Mouse (Mus musculus): ENCODE data around the gene Rin3. TPM values are rescaled to one million over a fixed set of nuclear protein-coding genes. Genes with fewer than 3 reads are reported as not detected.
"Not testable (repeated sequence)": the region's sequence is repeated elsewhere in the genome, so short reads cannot be mapped to it uniquely, and the experiment has no call there.

Gene Rin3
- polyA plus RNA-seq, 1 experiment from 2014 or later = 3.7 TPM

- H3K36me3 ChIP-seq = no peaks in the 10 kb centered on the region
- H3K4me3 ChIP-seq (replicated peaks) = no peak overlapping the region
- H3K27ac ChIP-seq = no peak overlapping the region
- 85% methylated on average over 3 of the region's 3 CpGs for WGBS
- H3K4me2 ChIP-seq (replicated peaks) = no peak overlapping the region
- no peak overlapping the region for H3K9ac ChIP-seq (replicated peaks)
- no peaks in the 10 kb centered on the region for H3K4me1 ChIP-seq (replicated peaks)
- no peak for ATAC-seq
- H3K9me3 ChIP-seq = no peaks in the 10 kb centered on the region
- no peaks in the 10 kb centered on the region for H3K27me3 ChIP-seq
These were observed 24.2 kb upstream of the Rin3 start for GRCm38 (mm10) chr12:102258522-102259112.

DNA sequence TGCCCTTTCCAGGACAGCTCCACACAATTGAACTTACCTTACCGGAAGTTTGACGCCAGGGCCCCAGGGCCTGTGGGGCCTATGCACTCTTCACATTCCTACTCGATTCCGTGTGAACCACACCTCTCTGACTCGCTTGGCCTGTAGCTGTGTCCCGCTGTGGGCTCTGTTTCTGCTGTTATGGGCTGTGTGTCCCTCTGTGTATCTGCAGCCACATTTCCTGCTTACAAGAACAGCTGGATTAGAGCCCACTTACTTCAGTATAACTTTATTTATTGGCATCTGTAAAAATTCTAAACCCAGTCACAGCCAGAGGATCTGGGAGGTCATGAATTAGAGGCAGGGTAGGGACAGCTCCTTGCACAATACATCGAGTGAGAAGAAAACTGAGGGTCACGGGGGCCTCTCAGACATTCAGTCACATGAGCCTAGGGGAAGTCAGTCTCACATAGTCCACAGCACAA, 20.9 kb upstream of the Rin3 start:
- WGBS = 70% methylated on average over 8 of the region's 8 CpGs
- H3K9ac ChIP-seq (replicated peaks) = no peak overlapping the region
- no peak for ATAC-seq
- no peaks in the 10 kb centered on the region for H3K9me3 ChIP-seq
- H3K27ac ChIP-seq = no peak overlapping the region
- no peaks in the 10 kb centered on the region for H3K4me1 ChIP-seq (replicated peaks)
- H3K4me3 ChIP-seq (replicated peaks) = no peak overlapping the region
- H3K4me2 ChIP-seq (replicated peaks) = no peak overlapping the region
- H3K36me3 ChIP-seq = no peaks in the 10 kb centered on the region
- no peaks in the 10 kb centered on the region for H3K27me3 ChIP-seq

GRCm38 (mm10) chr12:102262809-102263208, 20.0 kb upstream of the Rin3 start:
- no peaks in the 10 kb centered on the region for H3K36me3 ChIP-seq
- no peak overlapping the region for H3K4me3 ChIP-seq (replicated peaks)
- H3K9me3 ChIP-seq = no peaks in the 10 kb centered on the region
- WGBS = 95% methylated on average over 2 of the region's 2 CpGs
- H3K4me1 ChIP-seq (replicated peaks) = no peaks in the 10 kb centered on the region
- no peak for ATAC-seq
- H3K9ac ChIP-seq (replicated peaks) = no peak overlapping the region
- H3K27ac ChIP-seq = no peak overlapping the region
- H3K27me3 ChIP-seq = no peaks in the 10 kb centered on the region
- H3K4me2 ChIP-seq (replicated peaks) = no peak overlapping the region

- Histone ChIP-seq H3K9ac (replicated peaks) (no peak overlapping the region), H3K4me1 (replicated peaks) (no peaks in the 10 kb centered on the region), H3K27ac (no peak overlapping the region), H3K4me2 (replicated peaks) (no peak overlapping the region), H3K27me3 (no peaks in the 10 kb centered on the region), H3K36me3 (no peaks in the 10 kb centered on the region), H3K9me3 (no peaks in the 10 kb centered on the region), H3K4me3 (replicated peaks) (no peak overlapping the region)
- no peak for ATAC-seq
These were observed 19.6 kb upstream of the Rin3 start for GRCm38 (mm10) chr12:102263249-102263648.

DNA sequence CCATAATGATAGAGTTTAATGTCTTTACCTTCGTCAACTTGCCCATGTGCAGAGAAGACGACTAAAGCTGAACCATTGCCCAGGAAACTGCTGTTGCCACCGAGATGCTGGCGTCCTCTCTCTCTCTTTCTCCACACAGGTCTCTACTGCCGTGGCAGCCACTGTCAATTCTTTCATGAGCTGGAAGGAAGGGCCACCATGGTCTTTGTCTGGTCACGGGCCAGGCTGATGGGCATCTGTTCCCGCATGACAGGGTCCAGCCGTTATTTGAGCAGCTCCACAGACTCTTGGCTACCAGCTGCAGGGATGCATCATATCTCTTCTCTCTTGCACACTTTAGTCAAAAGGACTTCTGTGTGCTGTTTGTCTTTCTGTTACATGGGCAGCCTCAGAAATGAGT, 16.4 kb upstream of the Rin3 start:
- 87% methylated on average over 8 of the region's 8 CpGs for WGBS
- H3K9me3 ChIP-seq = no peaks in the 10 kb centered on the region
- no peaks in the 10 kb centered on the region for H3K27me3 ChIP-seq
- no peak overlapping the region for H3K9ac ChIP-seq (replicated peaks)
- no peak overlapping the region for H3K4me2 ChIP-seq (replicated peaks)
- ATAC-seq = no peak
- no peaks in the 10 kb centered on the region for H3K36me3 ChIP-seq
- H3K4me3 ChIP-seq (replicated peaks) = no peak overlapping the region
- H3K27ac ChIP-seq = no peak overlapping the region
- H3K4me1 ChIP-seq (replicated peaks) = no peaks in the 10 kb centered on the region

GRCm38 (mm10) chr12:102269144-102269543, 13.7 kb upstream of the Rin3 start:
- Histone ChIP-seq H3K36me3 (no peaks in the 10 kb centered on the region), H3K27ac (no peak overlapping the region), H3K4me2 (replicated peaks) (no peak overlapping the region), H3K9ac (replicated peaks) (no peak overlapping the region), H3K4me3 (replicated peaks) (no peak overlapping the region), H3K4me1 (replicated peaks) (no peaks in the 10 kb centered on the region), H3K9me3 (no peaks in the 10 kb centered on the region), H3K27me3 (no peaks in the 10 kb centered on the region)
- WGBS = 61% methylated on average over 2 of the region's 2 CpGs
- ATAC-seq = no peak

GRCm38 (mm10) chr12:102270776-102271405, 12.0 kb upstream of the Rin3 start:
- no peak for ATAC-seq
- H3K4me2 ChIP-seq (replicated peaks) = no peak overlapping the region
- H3K4me3 ChIP-seq (replicated peaks) = no peak overlapping the region
- 89% methylated on average over 6 of the region's 6 CpGs for WGBS
- H3K9ac ChIP-seq (replicated peaks) = no peak overlapping the region
- H3K36me3 ChIP-seq = no peaks in the 10 kb centered on the region
- H3K9me3 ChIP-seq = no peaks in the 10 kb centered on the region
- H3K27ac ChIP-seq = no peak overlapping the region
- H3K4me1 ChIP-seq (replicated peaks) = no peaks in the 10 kb centered on the region
- H3K27me3 ChIP-seq = no peaks in the 10 kb centered on the region

- 79% methylated on average over 4 of the region's 4 CpGs for WGBS
- Histone ChIP-seq H3K9me3 (no peaks in the 10 kb centered on the region), H3K4me2 (replicated peaks) (no peak overlapping the region), H3K27ac (no peak overlapping the region), H3K27me3 (no peaks in the 10 kb centered on the region), H3K4me3 (replicated peaks) (no peak overlapping the region), H3K36me3 (no peaks in the 10 kb centered on the region), H3K4me1 (replicated peaks) (no peaks in the 10 kb centered on the region), H3K9ac (replicated peaks) (no peak overlapping the region)
- ATAC-seq = no peak
These were observed 11.4 kb upstream of the Rin3 start for GRCm38 (mm10) chr12:102271447-102271846.

DNA sequence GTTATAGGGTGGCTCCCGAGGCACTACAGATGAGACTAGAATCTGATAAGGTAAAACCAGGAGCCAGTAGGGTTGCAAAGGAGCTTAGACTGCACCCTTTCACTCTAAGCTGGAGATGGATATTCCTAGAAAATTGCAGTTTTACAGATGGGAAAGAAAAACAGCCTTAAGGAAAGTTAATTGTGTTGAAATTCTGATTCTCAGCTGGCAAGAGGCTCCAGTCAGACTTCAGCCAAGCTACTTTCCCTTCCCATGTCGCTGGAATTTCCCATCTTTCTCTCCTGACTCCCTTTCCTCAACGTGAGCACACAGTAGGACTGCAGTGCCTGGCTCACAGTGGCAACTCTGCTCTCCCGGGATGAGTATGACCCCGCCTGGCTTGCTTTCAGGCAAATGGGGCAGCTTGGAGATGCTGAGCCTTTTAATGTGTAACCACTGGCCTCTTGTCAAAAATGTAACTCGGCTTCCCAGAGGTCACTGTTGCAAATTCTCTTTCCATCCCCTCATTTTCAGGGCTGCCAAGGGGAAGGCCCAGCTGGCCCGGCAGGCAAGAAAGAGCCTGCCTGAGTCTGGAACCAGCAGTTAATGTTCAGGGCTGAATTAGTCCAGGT, 6.9 kb upstream of the Rin3 start:
- Histone ChIP-seq H3K36me3 (no peaks in the 10 kb centered on the region), H3K4me3 (replicated peaks) (no peak overlapping the region), H3K4me2 (replicated peaks) (no peak overlapping the region), H3K9ac (replicated peaks) (no peak overlapping the region), H3K27ac (no peak overlapping the region), H3K9me3 (no peaks in the 10 kb centered on the region), H3K27me3 (no peaks in the 10 kb centered on the region), H3K4me1 (replicated peaks) (no peaks in the 10 kb centered on the region)
- 72% methylated on average over 7 of the region's 7 CpGs for WGBS
- ATAC-seq = no peak

- 62% methylated on average over 4 of the region's 4 CpGs for WGBS
- not testable (repeated sequence) for H3K27ac ChIP-seq; H3K4me2 ChIP-seq (replicated peaks); H3K9me3 ChIP-seq; ATAC-seq; H3K9ac ChIP-seq (replicated peaks); H3K4me3 ChIP-seq (replicated peaks); H3K36me3 ChIP-seq
- peaks cover 17% of the 10 kb centered on the region for H3K4me1 ChIP-seq (replicated peaks)
- H3K27me3 ChIP-seq = peaks cover 25% of the 10 kb centered on the region
These were observed 2.6 kb upstream of the Rin3 start for GRCm38 (mm10) chr12:102280290-102280689.

DNA sequence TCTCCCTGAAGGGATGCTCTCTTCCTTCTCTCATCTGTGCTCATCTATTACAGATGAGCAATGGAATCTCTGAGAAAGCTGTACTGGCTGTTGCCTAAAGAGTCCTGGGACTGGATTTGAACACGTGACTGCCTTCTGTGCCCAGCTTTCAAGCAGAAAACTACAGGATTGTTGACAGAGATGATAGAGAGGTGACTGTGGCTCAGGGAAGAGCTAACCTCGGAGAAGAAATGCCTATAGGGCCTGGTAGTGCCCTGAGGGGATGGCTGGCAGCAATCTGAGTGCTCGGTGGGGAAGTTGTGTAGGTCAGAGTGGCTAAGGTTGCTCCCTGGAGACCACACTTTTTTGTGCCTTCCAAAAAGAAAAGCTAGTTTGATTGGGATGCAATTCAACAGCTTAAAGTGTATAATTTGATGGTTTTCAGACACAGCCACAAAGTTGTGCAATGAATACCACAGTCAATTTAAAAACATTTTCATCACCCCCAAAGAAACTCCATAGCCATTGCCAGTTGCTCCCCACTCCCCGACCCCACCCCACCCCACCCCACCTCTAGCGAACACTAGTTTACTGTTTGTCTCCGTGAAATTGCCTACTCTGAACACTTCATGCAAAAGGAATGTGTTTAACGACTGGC, 1.9 kb upstream of the Rin3 start:
- H3K36me3 ChIP-seq = no peaks in the 10 kb centered on the region
- H3K4me2 ChIP-seq (replicated peaks) = no peak overlapping the region
- WGBS = 67% methylated on average over 7 of the region's 7 CpGs
- no peak overlapping the region for H3K9ac ChIP-seq (replicated peaks)
- no peak overlapping the region for H3K27ac ChIP-seq
- peaks cover 29% of the 10 kb centered on the region for H3K27me3 ChIP-seq
- peaks cover 17% of the 10 kb centered on the region for H3K4me1 ChIP-seq (replicated peaks)
- no peaks in the 10 kb centered on the region for H3K9me3 ChIP-seq
- ATAC-seq = no peak
- no peak overlapping the region for H3K4me3 ChIP-seq (replicated peaks)

- Histone ChIP-seq H3K27me3 (peaks cover 29% of the 10 kb centered on the region), H3K4me2 (replicated peaks) (no peak overlapping the region), H3K4me3 (replicated peaks) (no peak overlapping the region), H3K36me3 (no peaks in the 10 kb centered on the region), H3K4me1 (replicated peaks) (peaks cover 17% of the 10 kb centered on the region), H3K27ac (no peak overlapping the region), H3K9ac (replicated peaks) (no peak overlapping the region), H3K9me3 (no peaks in the 10 kb centered on the region)
- WGBS = 56% methylated on average over 2 of the region's 2 CpGs
- ATAC-seq = no peak
These were observed 722 bp upstream of the Rin3 start for GRCm38 (mm10) chr12:102282126-102282525.

Data from midbrain, embryonic 13.5 days (tissue).